Mouse (Mus musculus) megakaryocyte, embryonic 14.5 days (primary cell): ENCODE results near the gene Nkx2-1. TPM values are rescaled to one million over a fixed set of nuclear protein-coding genes. Genes with fewer than 3 reads are reported as not detected.

Experiments
- H3K27me3 ChIP-seq: replicated peaks from 2 replicates; pipeline ENCODE3; 2012; ENCODE audit warnings: inconsistent platforms
- H3K36me3 ChIP-seq: replicated peaks from 2 replicates; pipeline ENCODE3; 2012; ENCODE audit warnings: low read length, inconsistent platforms, mixed read lengths
- H3K4me1 ChIP-seq: 2 replicates; pipeline ENCODE4 v1.6.1; 2012; ENCODE audit warnings: inconsistent platforms
- H3K4me3 ChIP-seq: replicated peaks from 2 replicates; pipeline ENCODE3; 2012; ENCODE audit warnings: moderate library complexity, mild to moderate bottlenecking, inconsistent platforms
- H3K9me3 ChIP-seq: 2 replicates; pipeline ENCODE4 v1.6.1; 2012; ENCODE audit warnings: inconsistent platforms
- FLI1 ChIP-seq: IDR thresholded peaks from 2 replicates; pipeline ENCODE4 v1.6.1; 2012; ENCODE audit warnings: low read length, inconsistent platforms, mixed read lengths
- GATA1 ChIP-seq: IDR thresholded peaks from 3 replicates; pipeline ENCODE4 v1.6.1; 2012; ENCODE audit warnings: mixed read lengths, low read length, inconsistent platforms, borderline replicate concordance
- polyA plus RNA-seq: library from polyadenylated mRNA; stranded (reverse); fragments of >175 nt; gene quantifications from 2 replicates; pipeline ENCODE4 v1.2.3, GENCODE M21; 2012; ENCODE audit warnings: low replicate concordance; ENCODE audit not compliant: insufficient read depth

Gene Nkx2-1
- polyA plus RNA-seq, 1 experiment = not detected

GRCm38 (mm10) chr12:56524201-56524600 lies 12.5 kb downstream of the Nkx2-1 start:
- peaks cover 91% of the 10 kb centered on the region for H3K27me3 ChIP-seq
- H3K4me3 ChIP-seq = no peak overlapping the region
- no peak for TF ChIP-seq FLI1
- no peak for TF ChIP-seq GATA1
- peaks cover 40% of the 10 kb centered on the region for H3K9me3 ChIP-seq
- peaks cover 10% of the 10 kb centered on the region; the same call in 1 of the 2 replicates for H3K4me1 ChIP-seq
- H3K36me3 ChIP-seq = no peaks in the 10 kb centered on the region

DNA sequence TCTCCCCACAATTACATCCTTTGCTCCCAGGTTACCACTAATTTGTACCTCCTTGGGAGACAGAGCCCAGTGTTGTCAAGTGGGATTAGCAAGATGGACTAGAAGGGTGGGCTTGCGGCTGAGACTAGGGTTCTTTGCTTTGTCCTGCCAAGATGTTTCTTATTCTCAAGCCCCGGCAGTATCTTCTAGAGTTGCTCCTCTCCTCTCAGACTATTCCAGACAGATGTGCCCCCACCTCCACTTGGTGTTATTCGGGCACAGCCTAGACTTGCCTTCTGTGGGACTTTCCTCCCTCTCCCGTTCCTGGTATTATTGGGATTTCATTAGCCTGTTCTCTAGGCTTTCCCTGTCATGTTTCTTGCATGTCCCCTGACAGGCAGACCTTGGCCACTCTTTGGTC lies 14.5 kb downstream of the Nkx2-1 start:
- Histone ChIP-seq H3K4me1 (peaks cover 7% of the 10 kb centered on the region; the same call in 1 of the 2 replicates), H3K27me3 (peaks cover 86% of the 10 kb centered on the region), H3K9me3 (peaks cover 32% of the 10 kb centered on the region), H3K4me3 (no peak overlapping the region), H3K36me3 (no peaks in the 10 kb centered on the region)
- TF ChIP-seq FLI1 (no peak), GATA1 (no peak)

- no peak overlapping the region for H3K4me3 ChIP-seq
- peaks cover 77% of the 10 kb centered on the region for H3K27me3 ChIP-seq
Observed at GRCm38 (mm10) chr12:56521106-56521840, 15.4 kb downstream of the Nkx2-1 start.

DNA sequence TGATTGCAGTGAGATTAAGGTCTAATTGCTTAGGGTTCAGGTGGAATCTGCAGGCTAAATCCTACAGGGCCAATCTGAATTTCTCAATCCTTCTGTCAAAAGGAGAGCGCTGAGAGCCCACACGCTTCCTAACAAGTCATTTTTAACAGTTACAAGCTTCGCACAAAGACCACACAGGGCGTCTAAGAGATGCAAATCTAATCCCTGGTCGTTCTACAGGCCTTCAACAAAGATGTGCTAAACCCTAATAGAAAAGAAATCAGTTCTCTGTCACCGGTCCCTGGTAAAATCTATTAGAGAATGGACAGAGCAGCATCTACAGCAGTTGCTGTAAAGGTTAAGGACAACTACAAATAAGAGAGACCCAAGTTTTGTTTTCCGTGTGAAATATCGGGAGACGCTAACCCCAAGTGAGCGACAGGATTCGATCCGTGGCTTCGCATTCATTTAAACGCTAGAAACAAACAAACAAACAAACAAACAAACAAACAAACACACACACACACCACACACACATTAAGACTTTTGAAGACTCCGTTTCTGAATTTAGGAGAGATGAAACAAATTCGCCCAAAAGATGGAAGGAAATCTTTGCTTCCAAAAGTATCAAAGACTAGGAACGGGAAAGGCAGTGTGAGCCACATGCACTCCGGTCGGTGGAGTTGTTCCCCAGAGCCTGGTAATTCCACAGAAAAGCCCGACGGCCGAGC lies 16.2 kb downstream of the Nkx2-1 start:
- TF ChIP-seq FLI1 (no peak), GATA1 (no peak)
- Histone ChIP-seq H3K9me3 (peaks cover 27% of the 10 kb centered on the region), H3K4me3 (no peak overlapping the region), H3K4me1 (peaks cover 7% of the 10 kb centered on the region; the same call in 1 of the 2 replicates), H3K27me3 (peaks cover 71% of the 10 kb centered on the region), H3K36me3 (no peaks in the 10 kb centered on the region)

More at GRCm38 (mm10) chr12:56521106-56521840, 15.4 kb downstream of the Nkx2-1 start:
- TF ChIP-seq FLI1 (no peak), GATA1 (no peak)
- Histone ChIP-seq H3K36me3 (no peaks in the 10 kb centered on the region), H3K9me3 (peaks cover 32% of the 10 kb centered on the region), H3K4me1 (peaks cover 7% of the 10 kb centered on the region; the same call in 1 of the 2 replicates)

DNA sequence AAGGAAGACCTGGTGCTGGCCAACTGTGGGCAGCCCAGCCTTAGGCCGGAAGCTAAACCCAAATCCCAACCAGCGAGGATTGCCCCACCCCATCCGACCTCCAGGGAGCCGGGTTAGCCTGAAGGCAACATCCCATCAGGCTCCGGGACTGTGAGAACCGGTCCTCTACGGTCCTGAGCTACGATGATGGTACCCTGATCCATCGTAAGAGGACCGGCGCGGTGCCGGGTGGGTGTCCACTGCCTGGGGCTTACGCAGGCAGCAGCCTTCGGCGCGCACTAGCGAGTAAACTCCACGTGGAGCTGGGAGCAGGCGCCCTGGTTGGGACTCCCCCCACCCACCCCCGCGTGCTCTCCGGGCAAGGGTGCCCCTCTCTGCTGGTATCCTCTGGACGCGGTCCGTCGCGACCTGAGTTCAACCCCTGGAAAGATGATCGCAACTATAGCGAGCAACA lies 16.9 kb downstream of the Nkx2-1 start:
- peaks cover 67% of the 10 kb centered on the region for H3K27me3 ChIP-seq
- no peaks in the 10 kb centered on the region for H3K36me3 ChIP-seq
- TF ChIP-seq FLI1 (no peak), GATA1 (no peak)
- peaks cover 7% of the 10 kb centered on the region; the same call in 1 of the 2 replicates for H3K4me1 ChIP-seq
- H3K4me3 ChIP-seq = no peak overlapping the region
- H3K9me3 ChIP-seq = peaks cover 26% of the 10 kb centered on the region

- Histone ChIP-seq H3K27me3 (peaks cover 61% of the 10 kb centered on the region), H3K9me3 (peaks cover 23% of the 10 kb centered on the region), H3K36me3 (no peaks in the 10 kb centered on the region), H3K4me3 (no peak overlapping the region), H3K4me1 (peaks cover 7% of the 10 kb centered on the region; the same call in 1 of the 2 replicates)
- TF ChIP-seq GATA1 = no peak
- no peak for TF ChIP-seq FLI1
Observed at GRCm38 (mm10) chr12:56519071-56519737, 17.5 kb downstream of the Nkx2-1 start.

GRCm38 (mm10) chr12:56518221-56518620 lies 18.5 kb downstream of the Nkx2-1 start:
- Histone ChIP-seq H3K4me1 (peaks cover 7% of the 10 kb centered on the region; the same call in 1 of the 2 replicates), H3K4me3 (no peak overlapping the region), H3K27me3 (peaks cover 51% of the 10 kb centered on the region), H3K9me3 (peaks cover 20% of the 10 kb centered on the region), H3K36me3 (no peaks in the 10 kb centered on the region)
- TF ChIP-seq FLI1 (no peak), GATA1 (no peak)

- no peak overlapping the region for H3K4me3 ChIP-seq
- H3K9me3 ChIP-seq = peaks cover 6% of the 10 kb centered on the region
- no peaks in the 10 kb centered on the region for H3K36me3 ChIP-seq
- peaks cover 20% of the 10 kb centered on the region for H3K27me3 ChIP-seq
- H3K4me1 ChIP-seq = 0 out of 2 replicates have a peak, but pooled peaks cover 3% of the 10 kb centered on the region
- TF ChIP-seq GATA1 (no peak), FLI1 (no peak)
Observed at GRCm38 (mm10) chr12:56514831-56515230, 21.9 kb downstream of the Nkx2-1 start.

- H3K4me3 ChIP-seq = no peak overlapping the region
- no peaks in the 10 kb centered on the region for H3K9me3 ChIP-seq
- H3K27me3 ChIP-seq = no peaks in the 10 kb centered on the region
- no peak for TF ChIP-seq FLI1
- TF ChIP-seq GATA1 = no peak
- H3K36me3 ChIP-seq = no peaks in the 10 kb centered on the region
- no peaks in the 10 kb centered on the region for H3K4me1 ChIP-seq
Observed at GRCm38 (mm10) chr12:56508413-56508812, 28.3 kb downstream of the Nkx2-1 start.
